Mouse (Mus musculus): ENCODE data around the gene Bbs5. TPM values are rescaled to one million over a fixed set of nuclear protein-coding genes. Genes with fewer than 3 reads are reported as not detected.

Bbs5 gene
- total RNA-seq, 1 experiment from 2014 or later: not detected

DNA sequence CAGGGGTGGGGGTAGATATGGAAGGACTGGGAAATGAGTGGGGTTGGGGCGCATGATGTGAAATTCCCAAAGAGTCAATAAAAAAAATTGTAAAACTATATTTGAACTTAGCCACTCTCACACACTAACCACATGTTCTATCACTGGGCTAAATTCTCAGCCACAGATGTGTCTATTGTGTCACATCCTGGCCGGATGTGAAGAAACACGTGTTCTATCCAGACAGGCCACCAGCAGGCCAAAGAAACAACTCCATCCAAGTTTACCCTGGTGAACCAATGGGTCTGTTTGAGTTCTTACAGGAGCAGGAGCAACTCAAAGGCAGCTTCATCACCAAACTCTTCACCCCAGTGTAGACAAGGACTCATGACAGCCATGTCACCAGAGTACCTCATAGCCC is 69.5 kb downstream of the Bbs5 start:
- ATAC-seq (replicated peaks; ENCODE audit: insufficient number of reproducible peaks, low FRiP score, low TSS enrichment, poor library complexity, severe bottlenecking): peak; percentile 37; the same call in 1 of the 2 replicates

Other genes starting within 250 kb of the Bbs5 start
- not detected in 3 replicates for gene Lrp2, start 61.1 kb upstream of the Bbs5 start, total RNA-seq (2017)
- gene Klhl41, start 22.9 kb downstream of the Bbs5 start, total RNA-seq (2017): not detected in 3 replicates
- gene Fastkd1, start 66.3 kb downstream of the Bbs5 start, total RNA-seq (2017): 3.7 to 6.9 TPM (median 4.7 TPM) in 3 replicates
- 97.7 to 171 TPM (median 114 TPM) in 3 replicates for gene Ppig, start 75.4 kb downstream of the Bbs5 start, total RNA-seq (2017)
- gene Ccdc173, start 142.4 kb downstream of the Bbs5 start, total RNA-seq (2017): 0.29 to 1.6 TPM in 2 of 3 replicates, not detected in the other
- gene Phospho2, start 142.5 kb downstream of the Bbs5 start, total RNA-seq (2017): 37.0 to 42.6 TPM (median 39.9 TPM) in 3 replicates
- gene Klhl23, start 174.8 kb downstream of the Bbs5 start, total RNA-seq (2017): 0.58 to 0.75 TPM in 2 of 3 replicates, not detected in the other
- 366 to 443 TPM (median 393 TPM) in 3 replicates for gene Ssb, start 214.4 kb downstream of the Bbs5 start, total RNA-seq (2017)
- gene Mettl5, start 238.4 kb downstream of the Bbs5 start, total RNA-seq (2017): 11.0 to 31.6 TPM (median 23.8 TPM) in 3 replicates

All from monocyte, adult 5-6 weeks (primary cell).